Mouse (Mus musculus): ENCODE data around the gene Ccnb3. TPM values are rescaled to one million over a fixed set of nuclear protein-coding genes. Genes with fewer than 3 reads are reported as not detected.

The Ccnb3 gene
- polyA plus RNA-seq, 1 experiment from 2014 or later, result not detected

Other genes starting within 250 kb of the Ccnb3 start
- gene Akap4, start 25.9 kb upstream of the Ccnb3 start, polyA plus RNA-seq (2015; fragmentation: Nextera tagmentation; extraction: Ambion mirVana), result not detected in 2 replicates

Data from forebrain, embryonic 13.5 days (tissue).